Mouse (Mus musculus) frontal cortex, adult (tissue): ENCODE results near the gene Unc13c.
A peak's percentile ranks its signal among the peaks of the same experiment; 100 is the strongest.

Experiments
- ATAC-seq: cut with Nextera tagmentation; 2 replicates; pipeline ENCODE4 v1.9.2; 2017; ENCODE audit warnings: mild to moderate bottlenecking, moderate library complexity, mixed read lengths; ENCODE audit not compliant: low TSS enrichment

The Unc13c gene

DNA sequence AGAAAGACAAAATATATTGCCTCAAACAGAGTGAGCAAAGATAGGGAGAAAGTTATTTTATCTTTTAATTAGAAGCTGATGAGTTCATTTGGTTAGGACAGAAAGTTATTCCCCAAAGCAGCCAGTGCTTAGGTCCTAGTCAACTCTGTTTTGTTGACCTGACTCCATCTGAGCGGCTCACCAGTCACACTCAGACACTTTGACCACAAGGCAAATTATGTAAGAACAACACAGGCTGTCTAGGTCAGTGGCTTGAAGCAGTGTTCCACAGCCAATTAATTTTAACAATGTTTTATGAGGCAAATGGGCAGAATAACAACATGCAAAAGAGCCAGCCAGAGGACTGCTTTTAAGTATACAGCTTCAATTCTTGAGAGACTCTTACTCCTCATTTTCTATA, 343.6 kb downstream of the Unc13c start:
- ATAC-seq, result no peak

DNA sequence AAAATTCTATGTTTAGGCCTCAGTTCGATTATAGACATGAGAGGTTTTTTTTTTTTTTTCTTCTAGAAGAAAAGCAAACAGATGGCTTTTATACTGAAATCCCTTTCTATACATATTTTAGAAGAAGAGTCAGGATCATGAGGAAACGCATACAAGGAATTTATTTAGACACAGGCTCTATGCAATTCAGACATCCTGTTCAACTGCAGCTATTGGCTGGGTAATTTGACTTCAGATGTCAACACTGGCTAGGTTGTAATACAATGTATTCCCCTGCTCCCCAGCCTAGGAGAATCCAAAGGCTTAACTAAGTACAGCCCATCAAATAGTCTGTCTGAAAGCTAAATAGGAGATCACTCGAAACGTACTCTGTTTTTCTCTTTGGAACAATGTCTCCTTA, 355.9 kb downstream of the Unc13c start:
- ATAC-seq, result peak; percentile 69; the same call in 1 of the 2 replicates

DNA sequence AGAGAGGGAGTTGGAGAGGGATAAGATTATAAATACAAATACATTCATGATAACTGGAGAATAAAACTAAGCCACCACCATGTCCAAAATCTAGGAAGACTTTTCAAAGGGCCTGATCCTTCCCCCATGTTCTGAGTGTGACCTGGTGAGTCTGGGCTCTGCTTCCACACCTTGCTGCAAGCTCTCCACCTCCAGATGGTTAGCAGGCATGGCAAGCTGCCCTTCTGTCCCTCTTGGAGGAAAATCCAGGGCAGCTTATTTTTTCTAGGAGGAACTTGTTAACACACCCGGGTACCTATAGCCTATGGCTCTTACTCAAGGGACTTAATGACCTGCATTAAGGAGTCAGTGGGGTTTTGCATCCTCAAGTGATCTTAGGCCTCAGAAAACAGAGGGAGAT, 364.8 kb downstream of the Unc13c start:
- no peak for ATAC-seq

DNA sequence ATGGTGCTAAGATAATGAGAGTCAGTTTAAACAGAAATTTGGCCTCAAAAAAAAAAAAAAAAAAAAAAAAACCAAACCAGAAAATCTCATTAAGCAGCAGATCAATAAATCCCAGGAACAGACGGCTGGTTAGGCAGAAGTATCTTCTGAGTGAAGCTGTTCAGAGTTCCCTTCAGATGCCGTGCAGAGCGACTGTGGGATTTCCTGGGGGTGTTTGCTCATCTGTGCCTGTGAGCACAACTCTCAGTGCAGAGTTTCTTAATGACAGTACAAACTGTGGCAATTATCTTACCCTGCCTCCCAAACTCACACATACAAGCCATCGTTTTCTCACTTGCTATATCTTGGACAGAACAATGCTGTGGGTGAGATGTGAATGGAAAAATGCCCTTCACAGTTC, 403.2 kb downstream of the Unc13c start:
- peak; percentile 88 for ATAC-seq

DNA sequence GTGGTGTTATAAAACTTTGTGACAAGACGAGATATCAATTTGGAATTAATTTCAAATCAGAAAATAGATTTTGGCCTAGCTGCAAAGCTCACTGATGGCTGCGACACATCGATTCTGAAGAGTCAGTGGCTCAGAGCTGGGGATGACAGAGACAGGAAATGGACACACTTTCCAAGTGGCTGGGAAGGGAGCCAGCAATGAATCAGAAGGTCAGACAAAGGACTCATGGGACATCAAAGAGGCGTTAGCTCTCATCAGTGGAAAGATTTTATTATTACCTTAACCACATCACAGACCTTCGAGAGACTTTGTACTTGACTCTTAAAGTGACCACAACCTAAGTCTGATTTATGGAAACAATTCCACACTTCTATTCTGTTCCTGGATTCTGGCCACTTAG, 408.7 kb downstream of the Unc13c start:
- no peak for ATAC-seq

DNA sequence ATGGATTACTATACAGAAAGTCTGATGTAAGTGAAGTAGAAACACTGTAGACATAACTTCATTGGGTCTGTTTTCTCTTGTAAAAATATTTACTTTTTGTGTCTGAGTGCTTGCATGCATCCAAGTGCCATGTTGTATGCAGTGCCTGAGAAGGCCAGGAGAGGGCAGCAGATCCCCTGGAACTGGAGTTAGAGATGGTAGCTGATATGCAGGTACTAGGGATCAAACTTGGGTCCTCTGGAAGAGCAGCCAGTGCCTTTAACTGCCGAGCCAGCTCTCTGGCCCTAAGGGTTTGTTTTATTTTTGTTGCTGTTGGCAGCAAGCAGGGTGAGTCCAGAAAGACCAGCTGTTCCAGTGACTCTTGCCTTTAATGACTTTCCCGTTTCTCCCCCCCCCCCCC, 411.0 kb downstream of the Unc13c start:
- ATAC-seq, result no peak

DNA sequence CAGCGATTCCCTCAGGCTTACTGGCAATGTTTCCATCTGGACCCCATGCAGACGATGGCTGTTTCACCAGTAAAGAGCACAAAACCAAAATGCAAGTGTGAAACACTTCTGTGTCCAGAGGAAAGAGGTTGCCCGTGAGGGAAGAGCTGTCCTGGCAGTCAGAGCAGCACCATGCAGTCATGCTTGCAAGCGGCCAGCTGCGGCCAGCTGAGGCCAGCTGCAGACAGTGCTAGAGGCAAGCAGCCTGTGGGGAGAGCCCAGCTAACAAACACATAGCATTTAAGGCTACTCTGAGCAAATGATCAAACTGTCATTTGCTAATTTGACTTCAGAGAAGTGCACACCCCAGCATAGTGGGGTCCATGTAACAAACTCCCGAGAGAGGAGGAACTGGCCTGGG, 413.4 kb downstream of the Unc13c start:
- ATAC-seq, result no peak

DNA sequence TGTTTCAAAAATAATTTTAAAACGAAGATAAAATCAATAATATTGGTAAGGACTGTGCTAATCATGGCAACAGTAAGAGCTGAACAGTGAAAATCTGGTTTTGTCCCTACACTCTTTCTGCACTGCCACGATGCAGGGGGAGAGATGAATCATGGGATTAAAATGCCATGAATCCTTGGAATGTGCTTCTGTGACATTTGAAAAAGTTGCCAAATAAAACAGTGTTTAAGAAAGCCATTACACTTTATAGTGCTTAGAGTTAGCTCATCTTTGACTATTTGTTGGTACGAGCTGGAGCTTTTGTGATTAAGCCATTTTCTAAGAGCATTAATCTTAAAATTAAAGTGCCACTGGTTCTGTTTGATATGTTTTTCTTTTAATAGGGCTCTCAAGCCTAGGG, 496.2 kb downstream of the Unc13c start:
- no peak for ATAC-seq

DNA sequence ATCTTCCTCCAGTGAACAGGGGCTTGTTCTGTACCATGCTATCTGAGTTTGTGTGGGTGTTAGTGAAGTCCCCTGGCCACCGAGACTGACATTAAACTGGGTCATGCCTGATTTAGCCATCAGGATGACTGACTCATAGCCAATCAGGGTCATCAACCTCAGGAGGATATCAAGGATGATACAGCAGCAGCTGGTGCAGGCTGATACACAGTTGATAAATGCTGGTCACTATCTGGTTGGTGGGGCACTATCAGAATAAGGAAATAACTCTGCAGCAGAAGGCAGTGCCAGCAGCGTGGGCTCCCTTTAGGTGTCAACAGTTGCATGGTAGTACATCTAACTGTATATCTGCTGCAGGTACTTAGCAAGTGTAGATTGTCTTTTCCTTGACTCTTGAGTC, 506.7 kb downstream of the Unc13c start:
- no peak for ATAC-seq

DNA sequence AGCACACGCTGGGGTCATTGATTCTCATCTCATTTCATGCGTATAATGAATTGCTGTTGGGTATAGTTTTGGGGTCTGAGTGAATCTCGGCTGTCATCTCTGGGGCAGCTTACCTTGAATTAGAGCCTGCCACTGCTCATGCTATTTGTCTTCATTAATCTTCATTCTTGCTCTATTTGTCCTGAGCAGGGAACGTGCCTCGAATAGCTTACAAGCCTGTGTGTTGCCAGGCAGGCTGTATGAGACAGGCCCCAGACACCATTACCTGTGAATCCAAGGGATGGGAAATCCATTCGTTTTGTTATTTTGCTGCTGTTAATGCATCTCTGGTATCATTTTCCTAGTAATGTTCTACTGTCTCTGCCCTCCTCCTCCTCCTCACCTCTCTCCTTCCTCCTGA, 518.8 kb downstream of the Unc13c start:
- no peak for ATAC-seq

DNA sequence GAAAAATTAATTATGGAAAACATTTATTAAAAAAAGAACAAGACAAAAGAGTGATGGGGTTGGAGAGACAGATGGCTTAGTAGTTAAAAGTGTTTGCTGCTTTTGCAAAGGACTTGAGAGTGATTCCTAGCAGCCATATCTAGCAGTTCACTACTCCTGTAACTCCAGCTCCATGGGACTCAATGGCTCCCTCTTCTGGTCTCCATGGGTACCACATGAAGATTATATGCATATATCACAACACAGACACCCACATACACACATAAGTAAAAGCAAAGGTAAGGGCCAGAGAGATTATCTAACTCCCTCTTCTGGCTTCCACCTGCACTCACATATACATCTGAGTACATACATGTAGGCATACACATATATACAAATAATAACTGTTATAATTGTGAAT, 519.5 kb downstream of the Unc13c start:
- no peak for ATAC-seq

DNA sequence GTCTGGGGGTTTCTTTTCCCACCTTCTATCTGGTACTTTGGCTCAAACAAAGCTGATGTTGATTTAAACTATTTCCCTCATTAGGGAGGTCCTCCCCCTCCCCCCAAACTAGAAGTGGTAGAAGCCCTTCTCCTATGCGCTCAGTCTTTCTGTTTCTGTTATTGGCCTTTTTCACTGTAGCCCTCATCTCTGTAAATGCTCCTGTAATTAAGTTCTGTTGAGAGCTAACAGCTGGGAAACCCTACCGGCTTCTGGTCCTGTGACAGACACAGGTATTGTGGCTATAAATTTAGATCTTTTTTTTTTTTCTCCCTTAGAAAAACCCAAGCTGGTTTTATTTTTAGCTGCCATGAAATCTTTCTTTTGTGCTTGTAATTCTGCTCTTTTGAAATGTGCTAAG, 536.8 kb downstream of the Unc13c start:
- ATAC-seq, result no peak
